Mouse (Mus musculus) limb, embryonic 14.5 days (tissue): ENCODE results near the gene Camta1. TPM values are rescaled to one million over a fixed set of nuclear protein-coding genes. Genes with fewer than 3 reads are reported as not detected.

Experiments used
- ATAC-seq: fragments of 200-750 bp; cut with Nextera tagmentation; 2 replicates; pipeline ENCODE4 v1.8.0; 2017; ENCODE audit warnings: low read depth, moderate number of reproducible peaks, moderate TSS enrichment; ENCODE audit not compliant: low FRiP score
- DNase-seq: peaks from one replicate; pipeline ENCODE4 v3.0.0-alpha.2; 2015; ENCODE audit warnings: low spot score
- H3K27ac ChIP-seq: fragments of 300-500 bp; sonication (generic); replicated peaks from 2 replicates; pipeline ENCODE4 v1.5.1; 2014; ENCODE audit warnings: low read depth, mild to moderate bottlenecking, low read length, moderate library complexity, mixed read lengths
- H3K27me3 ChIP-seq: fragments of 300-500 bp; sonication (generic); 2 replicates; pipeline ENCODE4 v1.6.1; 2014; ENCODE audit warnings: low read length, mixed read lengths; ENCODE audit not compliant: control insufficient read depth, insufficient read depth
- H3K36me3 ChIP-seq: fragments of 300-500 bp; sonication (generic); 2 replicates; pipeline ENCODE4 v1.6.1; 2014; ENCODE audit warnings: mild to moderate bottlenecking, low read length, moderate library complexity, mixed read lengths; ENCODE audit not compliant: control insufficient read depth, insufficient read depth
- H3K4me1 ChIP-seq: fragments of 300-500 bp; sonication (generic); 2 replicates; pipeline ENCODE4 v1.6.1; 2014; ENCODE audit warnings: antibody characterized with exemption, low read length, mixed read lengths; ENCODE audit not compliant: control insufficient read depth, insufficient read depth
- H3K4me2 ChIP-seq: fragments of 300-500 bp; sonication (generic); replicated peaks from 2 replicates; pipeline ENCODE4 v1.6.1; 2014; ENCODE audit warnings: low read depth, mild to moderate bottlenecking, low read length, moderate library complexity; ENCODE audit not compliant: severe bottlenecking
- H3K4me3 ChIP-seq: fragments of 300-500 bp; sonication (generic); replicated peaks from 2 replicates; pipeline ENCODE4 v1.5.1; 2014; ENCODE audit warnings: low read length
- H3K9ac ChIP-seq: fragments of 300-500 bp; sonication (generic); 2 replicates; pipeline ENCODE4 v1.6.1; 2014; ENCODE audit warnings: mild to moderate bottlenecking, low read depth, low read length, moderate library complexity; ENCODE audit not compliant: severe bottlenecking
- H3K9me3 ChIP-seq: fragments of 300-500 bp; sonication (generic); 2 replicates; pipeline ENCODE4 v1.6.1; 2016; ENCODE audit warnings: low read length; ENCODE audit not compliant: control insufficient read depth
- POLR2A ChIP-seq: fragments of 200-500 bp; IDR thresholded peaks from 2 replicates; pipeline ENCODE4 v1.8.0; 2012; ENCODE audit warnings: inconsistent platforms, mild to moderate bottlenecking, moderate library complexity, borderline replicate concordance; ENCODE audit not compliant: insufficient read depth, insufficient read length; ENCODE audit errors: extremely low read depth
- WGBS: fragments of 180-500 bp; shearing (Covaris S2); extraction: QIAGEN DNeasy Blood & Tissue Kit; methylation state at CpG from one replicate; pipeline ENCODE4 v1.1.7; 2014; 5-methylcytosine and 5-hydroxymethylcytosine counted together
- polyA plus RNA-seq, 2 experiments: library from polyadenylated mRNA; depleted of rRNA in 1 of 2; stranded (reverse) in 1 of 2; unstranded in 1 of 2; fragments of >200 nt; fragmentation: Nextera tagmentation in 1 of 2; extraction: Ambion mirVana in 1 of 2; gene quantifications; 2 replicates each; pipeline versions ENCODE4 v1.2.1 to v1.2.3; 2012 to 2014

The Camta1 gene
- polyA plus RNA-seq, 2 experiments, result 28.6 to 78.8 TPM

DNA sequence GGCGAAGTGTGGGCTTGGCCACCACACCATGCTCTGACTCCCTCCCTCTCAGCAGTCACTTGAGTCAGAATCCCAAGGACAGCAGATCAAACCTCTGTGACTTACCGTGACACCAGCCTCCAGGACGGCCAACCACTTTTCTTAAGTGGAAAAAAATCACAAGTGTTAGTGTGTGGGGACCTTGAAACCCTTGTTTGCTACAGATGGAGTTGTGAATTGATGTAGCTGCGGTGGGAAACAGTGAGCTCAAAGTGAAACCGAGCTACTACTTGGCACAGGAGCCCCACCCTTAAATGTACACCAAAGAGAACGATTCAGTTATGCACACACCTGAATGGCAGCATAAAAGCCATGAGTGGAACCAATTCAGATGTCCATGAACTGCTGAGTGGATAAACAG is 936.7 kb downstream of the Camta1 start:
- no peak overlapping the region for H3K9ac ChIP-seq
- no peak overlapping the region for H3K4me2 ChIP-seq
- ATAC-seq (no peak), DNase-seq (no peak)
- no peaks in the 10 kb centered on the region for H3K27me3 ChIP-seq
- TF ChIP-seq POLR2A, result no peak
- H3K4me3 ChIP-seq, result no peak overlapping the region
- WGBS, result 84% methylated on average over 6 of the region's 6 CpGs
- no peaks in the 10 kb centered on the region for H3K36me3 ChIP-seq
- H3K27ac ChIP-seq, result no peak overlapping the region
- H3K9me3 ChIP-seq, result no peaks in the 10 kb centered on the region
- H3K4me1 ChIP-seq, result no peaks in the 10 kb centered on the region

DNA sequence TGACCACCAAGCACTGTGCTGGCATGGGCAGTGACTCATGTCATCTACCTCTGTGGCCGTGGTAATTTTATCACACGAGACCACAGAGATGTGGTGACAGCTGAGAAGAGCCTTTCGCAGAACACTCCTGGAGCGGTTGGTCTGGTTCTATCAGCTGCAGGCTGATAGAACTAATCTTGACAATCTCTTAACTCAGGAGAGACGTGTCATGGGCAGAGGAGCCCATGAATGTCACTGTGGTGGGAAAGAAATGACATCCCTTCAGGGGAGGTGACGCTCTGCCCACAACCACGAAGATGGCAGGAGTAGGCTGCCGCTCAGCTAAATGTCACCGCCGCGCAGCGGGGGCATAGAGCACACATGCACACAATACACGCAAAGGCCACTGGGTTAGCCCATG is 937.4 kb downstream of the Camta1 start:
- Histone ChIP-seq H3K4me3 (no peak overlapping the region), H3K9ac (no peak overlapping the region), H3K36me3 (no peaks in the 10 kb centered on the region), H3K27ac (no peak overlapping the region), H3K4me1 (no peaks in the 10 kb centered on the region), H3K4me2 (no peak overlapping the region), H3K27me3 (no peaks in the 10 kb centered on the region), H3K9me3 (no peaks in the 10 kb centered on the region)
- no peak for DNase-seq
- TF ChIP-seq POLR2A, result no peak
- ATAC-seq, result no peak
- 84% methylated on average over 13 of the region's 13 CpGs for WGBS

DNA sequence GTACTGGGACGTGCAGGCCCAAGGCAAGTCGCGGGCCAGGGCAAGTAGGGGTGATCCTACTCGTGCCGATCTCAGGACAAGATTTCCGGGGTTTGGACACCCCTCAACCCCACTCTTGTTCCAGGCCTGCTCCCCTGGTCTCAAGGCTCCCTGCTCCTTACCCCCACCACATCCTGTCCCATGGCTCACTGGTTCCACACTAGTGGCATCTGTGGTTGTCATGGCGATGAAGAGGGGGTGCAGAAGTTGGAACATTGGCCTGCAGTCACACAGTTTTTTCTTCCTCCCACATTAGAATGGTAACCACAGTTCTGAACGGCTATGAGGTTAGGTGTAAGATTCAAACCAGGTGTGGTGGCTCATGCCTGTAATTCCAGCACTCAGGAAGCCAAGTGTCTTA is 940.5 kb downstream of the Camta1 start:
- Histone ChIP-seq H3K36me3 (no peaks in the 10 kb centered on the region), H3K9ac (no peak overlapping the region), H3K9me3 (no peaks in the 10 kb centered on the region), H3K4me3 (no peak overlapping the region), H3K27ac (no peak overlapping the region), H3K4me1 (no peaks in the 10 kb centered on the region), H3K4me2 (no peak overlapping the region), H3K27me3 (no peaks in the 10 kb centered on the region)
- 78% methylated on average over 8 of the region's 8 CpGs for WGBS
- TF ChIP-seq POLR2A, result no peak
- no peak for ATAC-seq
- DNase-seq, result no peak

DNA sequence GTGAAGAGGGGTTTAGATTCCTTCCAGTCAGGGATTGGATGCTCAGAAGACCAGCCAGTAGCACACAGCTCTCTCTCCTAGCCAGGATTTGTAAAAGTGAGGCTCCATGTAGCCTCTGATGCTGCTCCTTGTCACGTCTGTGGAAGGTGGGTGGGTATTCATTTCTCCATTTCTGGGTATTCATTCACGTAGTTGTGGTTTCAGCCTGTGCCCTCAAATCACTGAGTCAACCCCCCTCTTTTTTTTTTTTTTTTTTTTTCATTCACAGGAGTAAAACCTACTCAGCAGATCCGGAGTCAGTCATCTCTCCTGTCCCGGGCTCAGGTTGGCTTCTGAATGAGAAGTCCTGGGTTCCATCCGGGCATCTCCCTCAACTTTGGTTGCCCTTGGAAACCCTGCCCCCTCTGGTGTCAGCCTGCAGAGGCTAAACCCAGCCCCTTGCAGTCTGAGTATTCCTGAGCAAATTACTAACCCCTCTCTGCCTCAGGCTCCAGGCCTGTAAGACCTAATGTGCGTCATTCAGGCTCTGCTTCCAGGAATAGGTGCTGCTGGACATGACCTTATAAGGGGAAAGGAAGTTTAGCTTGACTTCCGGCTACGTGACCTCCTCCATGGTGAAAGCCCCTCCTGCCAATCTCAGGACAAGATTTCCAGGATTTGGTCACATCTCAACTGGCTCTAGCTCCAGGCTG is 944.2 kb downstream of the Camta1 start:
- H3K36me3 ChIP-seq, result no peaks in the 10 kb centered on the region
- no peak overlapping the region for H3K4me2 ChIP-seq
- no peak for TF ChIP-seq POLR2A
- no peaks in the 10 kb centered on the region for H3K27me3 ChIP-seq
- no peak for DNase-seq
- ATAC-seq, result no peak
- H3K4me1 ChIP-seq, result peaks cover 9% of the 10 kb centered on the region
- H3K27ac ChIP-seq, result no peak overlapping the region
- H3K9me3 ChIP-seq, result no peaks in the 10 kb centered on the region
- 66% methylated on average over 8 of the region's 8 CpGs for WGBS
- no peak overlapping the region for H3K9ac ChIP-seq
- H3K4me3 ChIP-seq, result no peak overlapping the region

DNA sequence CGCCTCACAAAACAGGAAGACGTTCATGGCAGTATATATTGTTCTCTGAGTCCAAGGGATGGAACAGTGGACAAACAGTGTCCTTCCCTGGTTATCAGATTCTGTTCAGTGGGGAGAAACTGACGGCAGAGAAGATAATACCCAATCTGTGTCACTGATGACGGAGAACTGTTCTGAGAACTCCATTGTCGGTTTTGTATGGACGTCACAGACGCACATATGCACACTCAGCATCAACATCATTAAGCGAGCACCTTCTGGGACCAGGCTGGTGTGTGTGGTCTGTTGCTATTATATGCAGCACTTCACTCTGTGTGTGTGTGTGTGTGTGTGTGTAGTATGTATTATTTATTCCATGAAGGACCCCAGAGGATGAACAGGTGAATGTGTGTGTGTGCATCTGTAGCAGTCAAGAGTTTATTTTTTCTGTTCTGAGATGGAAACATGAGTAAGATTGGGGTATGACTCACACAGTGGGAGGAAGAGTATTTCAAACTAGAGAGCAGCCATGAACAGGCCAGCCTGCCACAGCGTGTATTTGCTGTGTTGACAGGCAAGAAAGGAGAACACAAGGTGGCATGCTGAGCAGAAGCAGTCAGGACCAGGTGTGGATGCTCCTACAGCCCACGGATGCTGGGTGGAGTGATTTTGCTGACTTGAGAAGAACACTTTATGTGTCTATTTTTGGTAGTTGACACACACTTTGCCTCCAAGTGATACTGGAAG is 946.3 kb downstream of the Camta1 start:
- Histone ChIP-seq H3K4me2 (peak overlapping the region; percentile 85), H3K9ac (peak overlapping the region; percentile 89), H3K27me3 (no peaks in the 10 kb centered on the region), H3K4me1 (peaks cover 9% of the 10 kb centered on the region), H3K4me3 (peak overlapping the region; percentile 73), H3K9me3 (no peaks in the 10 kb centered on the region), H3K27ac (no peak overlapping the region), H3K36me3 (no peaks in the 10 kb centered on the region)
- 52% methylated on average over 10 of the region's 10 CpGs for WGBS
- no peak for TF ChIP-seq POLR2A
- ATAC-seq (no peak), DNase-seq (no peak)
